Mouse (Mus musculus): ENCODE data around the gene Srcin1. TPM values are rescaled to one million over a fixed set of nuclear protein-coding genes. Genes with fewer than 3 reads are reported as not detected.

Gene Srcin1
- total RNA-seq, 2 experiments from 2014 or later = 271 to 286 TPM

DNA sequence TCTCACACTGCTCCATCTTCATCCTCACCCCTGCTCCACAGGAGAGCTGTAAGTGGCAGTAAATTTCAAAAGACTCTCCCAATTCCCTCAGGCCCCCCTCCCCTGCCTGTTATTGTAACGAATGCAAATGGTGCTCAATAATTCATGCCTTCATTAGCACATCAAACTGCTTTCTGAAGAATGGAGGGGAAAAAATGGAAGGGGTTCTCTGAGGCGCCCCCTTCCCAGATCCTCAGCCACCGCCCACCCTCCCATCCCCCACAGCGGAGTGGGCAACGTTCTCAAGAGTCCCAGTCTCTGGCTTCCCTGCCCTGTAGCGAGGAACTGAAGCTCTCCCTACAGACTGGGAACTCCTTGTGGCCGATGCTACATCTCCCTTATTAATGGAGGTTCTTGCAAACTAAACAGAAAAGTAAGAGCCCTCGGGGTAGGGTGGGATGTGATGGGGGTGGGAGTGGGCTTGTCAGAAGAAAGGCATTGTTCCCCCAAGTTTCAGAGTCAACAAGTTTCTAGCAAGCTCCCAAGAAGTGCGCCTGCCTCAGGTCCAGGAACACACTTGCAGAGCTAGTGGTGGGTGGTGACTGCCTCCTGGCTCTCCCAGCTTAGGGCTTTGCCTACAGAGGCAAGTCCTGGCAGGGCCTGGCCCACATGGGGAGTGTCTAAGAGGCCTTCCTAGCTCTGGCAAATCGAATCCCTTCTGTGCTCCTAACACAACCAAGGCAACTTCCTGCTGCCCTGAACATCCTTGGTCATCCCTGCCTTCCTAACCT lies 3.3 kb upstream of the Srcin1 start:
- no peak for DNase-seq (ENCODE audit: low spot score in 2 of 2)

DNA sequence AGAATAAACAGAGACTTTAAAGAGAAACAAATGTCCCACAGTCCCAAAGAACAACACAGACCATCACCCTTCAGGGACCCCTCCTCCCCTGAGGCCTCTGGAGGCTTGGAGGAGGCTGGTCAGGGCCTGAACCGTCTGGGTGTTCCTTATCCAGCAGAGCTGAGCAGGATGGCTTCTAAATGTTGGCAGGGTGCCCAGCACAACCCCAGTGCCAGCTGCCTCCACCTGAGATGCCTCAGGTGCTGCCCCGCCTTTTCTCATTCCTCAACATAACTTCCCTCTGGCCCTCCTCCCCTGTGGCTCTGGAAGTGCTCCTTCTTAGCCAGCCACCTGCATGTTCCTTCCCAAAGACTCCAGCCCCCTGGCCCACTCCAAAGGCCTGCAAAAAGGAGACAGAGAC lies 2.3 kb upstream of the Srcin1 start:
- DNase-seq (ENCODE audit: low spot score in 2 of 2) = no peak

DNA sequence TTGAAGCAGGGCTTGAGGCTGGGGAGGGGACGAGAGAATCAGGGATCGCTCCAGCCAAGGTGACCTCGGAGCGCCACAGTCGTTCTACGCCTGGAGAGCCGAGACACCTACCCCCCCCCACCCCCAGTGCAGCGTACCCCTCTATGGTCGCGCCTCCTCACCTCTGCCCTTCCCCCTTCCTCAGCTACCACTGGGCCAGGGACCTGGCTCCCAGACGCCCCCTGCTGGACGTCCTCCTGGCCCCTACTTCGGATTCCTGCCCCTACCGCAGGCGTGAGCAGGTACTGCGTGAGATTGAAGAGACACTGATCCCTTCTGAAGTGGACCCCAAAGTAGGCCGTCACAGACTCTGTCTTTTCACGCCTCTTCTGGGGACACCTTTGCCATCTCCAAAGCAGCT lies 348 bp downstream of the Srcin1 start:
- peak; percentile 84 to 90 for DNase-seq (ENCODE audit: low spot score in 2 of 2)

DNA sequence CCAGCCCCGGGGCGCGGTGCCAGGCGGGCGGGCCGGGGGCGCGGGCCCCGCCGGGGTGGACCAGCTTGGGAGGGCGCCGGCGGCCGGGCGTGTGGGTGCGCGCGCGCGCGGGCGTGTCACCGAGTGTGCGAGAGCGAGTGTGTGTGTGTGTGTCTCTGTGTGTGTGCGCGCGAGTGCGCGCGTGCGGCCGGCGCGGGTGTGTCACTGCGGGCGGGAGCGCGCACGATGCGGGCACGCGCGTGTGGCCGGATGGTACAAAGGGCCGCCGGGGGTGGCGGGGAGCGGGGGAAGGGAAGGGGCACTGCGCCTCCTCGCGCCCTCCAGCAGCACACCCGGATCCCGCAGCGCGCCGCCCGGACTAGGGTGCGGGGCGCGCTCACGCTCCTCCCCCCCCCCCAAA lies 911 bp downstream of the Srcin1 start:
- peak; percentile 77 to 85 for DNase-seq (ENCODE audit: low spot score in 2 of 2)

DNA sequence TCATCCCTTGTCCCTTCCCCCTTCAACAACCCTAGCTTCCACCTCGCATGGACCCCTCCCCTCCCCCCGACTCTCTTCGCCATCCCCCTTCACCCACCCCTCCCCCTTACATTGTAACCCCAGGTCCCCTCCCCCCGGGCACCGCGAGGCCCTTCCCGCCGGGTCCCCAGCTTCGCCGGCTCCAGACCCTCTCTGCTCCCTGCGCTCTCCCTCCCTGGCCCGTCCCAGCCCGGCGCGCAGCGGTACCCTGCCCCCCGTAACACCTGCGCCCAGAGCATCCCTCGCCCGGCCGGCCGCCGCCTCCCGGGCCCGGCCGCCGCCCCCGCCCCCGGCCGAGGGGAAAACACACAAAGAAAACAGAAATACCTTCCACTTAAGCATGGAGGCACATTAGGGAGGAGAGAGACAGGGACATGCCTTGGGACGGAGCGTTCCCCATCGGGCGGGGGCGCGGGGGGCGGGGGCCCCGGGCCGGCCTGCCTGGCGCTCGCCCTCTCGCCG lies 1.4 kb downstream of the Srcin1 start:
- DNase-seq (ENCODE audit: low spot score in 2 of 2) = peak in 1 of 2 experiments; percentile 58

DNA sequence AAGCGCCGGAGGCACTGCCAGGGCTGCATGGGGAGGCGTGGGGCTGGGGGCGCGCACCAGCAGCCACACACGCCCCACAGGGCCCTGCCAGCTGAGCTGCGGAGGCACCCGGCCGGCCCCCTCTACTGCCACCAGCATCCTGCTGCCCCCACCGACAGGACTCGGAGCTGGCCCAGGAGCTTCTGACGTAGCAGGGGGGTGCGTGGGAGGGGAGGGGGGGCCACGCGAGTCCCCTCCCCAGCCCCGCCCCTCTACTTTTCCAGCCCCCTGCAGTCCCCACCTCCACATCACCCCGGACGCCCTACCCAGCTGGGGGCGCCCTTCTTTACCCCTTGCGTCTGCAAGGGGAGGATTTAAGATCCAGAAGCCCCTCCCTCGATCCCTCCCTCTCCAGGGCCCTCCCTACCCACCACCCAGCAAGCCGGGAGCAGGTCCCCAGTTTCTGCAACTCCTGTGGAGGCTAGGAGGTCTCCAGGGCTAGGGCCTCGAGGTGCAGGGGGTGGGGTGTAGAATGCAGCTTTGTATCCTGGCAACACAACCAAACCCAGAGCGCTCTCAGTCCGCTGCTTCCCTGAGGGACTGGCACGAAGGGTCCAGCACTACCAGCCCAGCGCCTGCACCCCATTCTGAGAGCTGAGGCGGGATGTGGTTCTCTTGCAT lies 2.0 kb downstream of the Srcin1 start:
- DNase-seq (ENCODE audit: low spot score in 2 of 2) = peak; percentile 71 to 84

DNA sequence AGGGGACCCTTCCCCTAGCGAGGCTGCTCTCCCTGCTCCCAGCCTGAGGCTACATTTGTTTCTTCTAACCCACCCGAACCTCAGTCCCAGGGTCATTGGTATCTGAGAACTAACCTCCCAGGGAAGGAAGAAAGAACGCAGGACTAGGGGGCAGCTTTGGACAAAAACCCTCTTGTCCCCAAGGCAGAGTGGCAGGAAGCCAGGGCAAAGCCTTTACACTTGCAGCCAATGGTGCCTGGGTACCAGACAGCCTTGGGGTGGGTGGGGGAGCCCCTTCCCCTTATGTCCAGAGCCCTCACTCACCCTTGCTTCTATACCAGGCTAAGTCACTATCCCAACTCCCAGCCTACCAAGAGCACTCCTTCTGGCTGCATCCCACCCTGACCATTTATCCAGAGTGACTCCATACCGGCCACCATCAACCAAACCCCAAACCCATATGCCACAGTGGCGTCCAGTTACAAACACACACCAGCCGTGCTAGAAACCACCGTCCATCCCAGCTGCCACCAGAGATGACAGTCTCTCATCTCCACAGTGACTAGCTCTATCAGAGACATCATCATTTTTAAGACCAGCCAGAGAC lies 3.0 kb downstream of the Srcin1 start:
- no peak for DNase-seq (ENCODE audit: low spot score in 2 of 2)

DNA sequence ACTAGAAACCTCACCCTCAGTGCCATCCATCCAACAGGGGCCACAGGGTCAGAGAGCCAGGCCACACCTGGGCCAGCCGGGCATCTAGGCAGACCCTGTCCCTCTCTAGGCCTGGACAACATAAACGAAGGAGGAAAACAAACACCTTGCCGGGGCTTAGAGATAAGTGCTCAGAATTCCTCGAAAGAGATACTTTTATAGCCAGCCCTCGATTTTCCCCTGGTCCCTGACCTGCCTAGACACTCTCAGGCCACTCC lies 4.0 kb downstream of the Srcin1 start:
- no peak for DNase-seq (ENCODE audit: low spot score in 2 of 2)

DNA sequence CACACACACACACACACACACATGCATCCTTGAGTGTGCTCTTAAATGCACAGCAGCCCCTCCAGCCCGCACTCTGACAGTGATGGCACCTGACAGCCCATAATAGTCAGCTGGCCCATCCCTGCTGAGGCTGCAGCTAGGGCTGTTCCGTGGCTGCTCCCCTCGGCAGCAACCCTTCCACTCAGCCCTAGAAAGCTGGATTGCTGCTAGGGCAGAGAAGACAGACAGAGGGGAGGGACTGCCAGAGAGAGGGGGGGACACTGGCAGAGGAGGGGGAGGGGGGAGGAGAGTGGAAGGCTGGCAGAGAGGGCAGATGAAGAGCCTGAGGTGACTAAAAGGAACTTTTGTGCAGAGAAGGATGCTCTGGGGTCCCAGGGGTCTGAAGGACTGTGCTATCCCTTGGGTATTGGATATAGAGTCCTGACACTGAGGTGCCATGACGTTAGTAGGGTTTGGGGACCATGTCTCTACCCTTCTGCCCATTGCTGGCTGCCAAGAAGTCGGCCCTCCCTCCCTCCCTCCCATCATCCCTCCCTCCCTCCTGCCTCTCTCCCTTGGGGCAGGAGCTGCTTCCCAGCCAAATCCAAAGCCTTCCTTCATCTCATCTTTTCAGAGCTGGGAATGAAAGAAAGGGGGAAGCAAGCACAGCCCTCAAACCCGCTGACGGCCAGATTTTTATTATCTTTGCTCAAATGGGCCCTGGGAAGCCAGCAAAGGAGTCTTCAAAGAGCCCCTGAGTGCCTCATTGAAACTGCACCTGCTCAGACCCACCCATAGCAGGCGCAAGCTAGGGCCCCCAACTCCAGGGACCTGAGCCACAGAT lies 4.5 kb downstream of the Srcin1 start:
- DNase-seq (ENCODE audit: low spot score in 2 of 2) = no peak

DNA sequence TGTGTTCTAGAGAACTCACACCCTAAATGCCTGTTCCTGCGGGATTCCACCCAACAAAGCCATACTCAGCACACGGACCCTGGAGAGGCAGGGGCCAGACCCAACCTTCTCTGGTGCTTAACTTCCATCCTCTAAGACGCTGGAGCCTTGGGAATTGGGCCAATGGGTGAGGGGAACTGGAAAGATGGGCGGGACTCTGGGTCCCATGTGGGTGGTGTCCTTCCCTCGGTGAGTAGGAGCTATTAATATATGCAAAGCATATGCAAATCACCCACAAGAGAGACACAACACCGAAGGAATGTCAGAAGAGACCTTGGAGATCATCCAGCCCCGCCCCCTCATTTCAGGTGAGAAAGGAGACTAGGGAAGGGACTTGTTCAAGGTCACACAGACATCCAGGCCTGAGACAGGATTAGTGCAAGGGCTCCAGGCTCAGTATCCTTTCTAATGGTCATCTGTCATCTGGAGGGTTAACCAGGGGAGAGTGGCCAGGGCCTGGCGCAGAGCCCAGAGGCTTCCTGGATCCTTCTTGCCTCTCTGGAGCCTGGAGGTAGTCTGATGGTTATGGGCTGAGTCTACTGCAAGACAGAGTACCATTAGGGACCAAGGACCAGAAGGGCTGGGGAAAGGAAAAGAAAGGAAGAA lies 5.4 kb downstream of the Srcin1 start:
- peak; percentile 53 to 71 for DNase-seq (ENCODE audit: low spot score in 2 of 2)

DNA sequence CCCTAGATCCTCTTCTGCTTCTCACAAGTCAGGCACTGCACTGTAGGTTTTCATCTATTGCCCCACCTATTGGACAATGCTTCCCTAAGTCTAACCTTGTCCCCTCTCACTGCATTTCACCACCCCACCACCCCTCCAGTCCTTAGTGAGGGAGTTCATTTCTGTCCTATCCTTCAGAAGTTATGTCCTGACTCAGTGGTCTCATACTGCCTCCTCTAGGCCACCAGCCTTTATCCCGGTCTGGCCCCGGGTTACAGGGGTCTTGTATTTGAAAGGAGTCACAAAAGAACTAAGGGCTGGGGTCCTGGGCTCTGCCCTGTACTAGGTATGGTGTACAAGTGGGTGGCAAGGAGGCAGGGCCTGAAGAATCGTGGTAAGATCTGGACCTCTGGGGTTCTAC lies 6.2 kb downstream of the Srcin1 start:
- DNase-seq (ENCODE audit: low spot score in 2 of 2) = no peak

DNA sequence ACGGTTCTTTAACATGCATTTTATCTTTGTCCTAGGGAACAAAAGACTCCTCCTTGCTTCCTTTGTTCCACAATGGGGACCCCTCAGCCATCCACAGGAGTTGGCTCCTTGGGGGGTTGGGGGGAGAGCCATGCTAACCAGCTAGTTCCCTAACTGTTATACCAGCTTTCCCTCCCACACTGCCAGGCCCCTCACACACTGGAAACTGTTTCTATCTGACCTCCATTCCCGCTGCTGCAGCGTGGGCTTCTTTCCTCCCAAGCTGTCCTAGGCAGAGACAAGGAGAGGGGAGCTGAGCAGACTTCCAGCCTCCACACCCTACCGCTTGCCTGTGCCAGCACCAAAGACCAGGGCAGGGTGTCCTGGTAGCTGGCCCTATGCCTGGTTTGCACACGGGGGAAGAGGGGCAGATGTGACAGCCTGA lies 6.7 kb downstream of the Srcin1 start:
- DNase-seq (ENCODE audit: low spot score in 2 of 2) = peak in 1 of 2 experiments; percentile 49

DNA sequence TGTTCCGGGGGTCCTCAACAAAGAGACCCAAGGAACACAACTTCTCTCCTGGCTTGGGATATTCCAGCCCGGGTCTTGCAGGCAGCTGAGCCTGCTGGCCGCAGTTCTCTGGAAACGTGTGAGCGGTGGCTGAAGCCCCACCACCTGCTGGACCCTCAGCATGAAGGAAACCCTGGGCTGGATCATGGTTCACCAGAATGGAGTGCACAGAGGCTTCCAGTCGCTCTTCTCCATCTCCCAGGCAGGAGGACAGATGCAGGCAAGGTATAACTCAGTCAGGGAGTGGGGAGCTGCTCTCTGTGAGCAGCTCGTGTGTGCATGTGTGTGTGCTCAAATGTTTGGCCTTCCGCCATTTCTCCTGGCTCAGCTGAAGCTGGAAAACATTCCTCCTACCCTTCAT lies 7.3 kb downstream of the Srcin1 start:
- DNase-seq (ENCODE audit: low spot score in 2 of 2) = peak; percentile 89 to 91

DNA sequence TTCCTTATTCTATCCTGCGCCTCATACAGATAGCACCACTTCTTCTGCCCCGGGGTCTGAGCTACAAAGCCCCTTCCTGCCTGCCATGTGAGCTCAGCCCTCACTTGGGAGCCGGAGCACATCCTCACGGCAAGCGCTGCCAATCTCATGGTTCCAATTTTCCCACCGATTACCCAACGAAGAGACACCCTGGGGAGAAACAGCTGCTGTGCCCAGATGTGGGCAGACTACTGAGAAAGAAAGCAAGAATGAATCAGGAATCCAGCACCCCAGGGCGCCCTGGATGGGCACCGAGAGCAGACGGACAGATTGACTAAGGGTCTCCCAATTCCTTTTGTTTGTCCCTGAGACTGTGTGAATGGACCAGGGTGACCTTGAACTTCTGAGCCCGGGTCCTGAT lies 8.5 kb downstream of the Srcin1 start:
- DNase-seq (ENCODE audit: low spot score in 2 of 2) = peak in 1 of 2 experiments; percentile 17

DNA sequence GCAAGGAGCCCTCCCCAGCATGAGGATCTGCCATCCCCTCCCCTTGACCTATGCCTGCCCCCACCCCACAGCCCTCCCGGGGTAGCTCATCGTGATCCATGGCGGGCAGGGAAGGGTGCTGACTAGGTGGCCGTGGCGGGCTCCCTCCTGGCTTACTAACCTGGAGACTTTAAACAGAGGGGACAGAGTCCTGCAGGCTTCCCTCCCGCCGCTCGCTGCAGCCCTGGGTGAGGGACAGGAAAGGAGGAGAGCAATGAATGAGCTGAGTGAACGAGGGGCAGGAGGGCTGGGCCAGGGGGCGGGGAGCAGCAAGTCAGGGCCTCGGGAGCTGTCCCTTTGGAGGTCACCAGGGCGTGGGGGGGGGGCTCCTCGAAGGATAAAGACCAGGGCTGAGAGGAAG lies 9.4 kb downstream of the Srcin1 start:
- DNase-seq (ENCODE audit: low spot score in 2 of 2) = peak in 1 of 2 experiments; percentile 5

DNA sequence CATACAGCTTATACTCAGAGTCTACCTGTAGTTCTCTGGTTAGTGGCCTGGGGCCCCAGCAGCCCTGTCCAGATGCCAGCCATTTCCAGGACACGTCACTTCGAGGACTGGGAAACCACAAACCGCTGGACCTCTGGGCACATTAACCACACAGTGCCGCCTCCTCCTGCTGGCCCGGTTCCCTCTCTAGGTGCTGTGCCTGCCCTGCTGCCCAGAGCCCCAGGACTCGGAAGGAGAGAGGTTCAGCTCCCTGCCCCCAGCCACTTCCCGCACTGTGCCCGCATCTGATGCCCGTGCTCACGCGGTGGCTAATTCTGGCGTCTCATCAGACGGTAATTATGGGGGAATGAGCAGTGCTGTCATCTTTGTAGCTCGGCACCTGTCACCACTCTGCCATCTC lies 12.3 kb downstream of the Srcin1 start:
- DNase-seq (ENCODE audit: low spot score in 2 of 2) = no peak

DNA sequence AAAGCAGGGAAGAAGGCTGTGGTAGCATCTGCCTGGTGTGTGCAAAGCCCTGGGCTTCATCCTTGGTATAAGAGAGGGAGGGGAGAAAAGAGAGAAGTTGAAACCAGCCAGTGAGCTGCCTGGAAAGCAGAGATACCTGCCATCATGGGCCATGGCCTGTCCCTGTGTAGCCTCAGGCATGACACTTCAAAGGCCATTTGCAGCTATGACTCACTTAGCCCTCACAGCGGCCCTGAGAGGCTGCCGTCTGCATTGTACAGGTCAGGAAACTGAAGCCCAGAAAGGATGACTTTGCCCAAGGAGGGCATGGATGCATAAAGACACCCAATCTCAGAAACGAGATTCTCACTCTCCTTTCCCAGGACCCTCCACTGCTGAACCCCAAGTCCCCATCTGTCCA lies 13.4 kb downstream of the Srcin1 start:
- DNase-seq (ENCODE audit: low spot score in 2 of 2) = no peak

DNA sequence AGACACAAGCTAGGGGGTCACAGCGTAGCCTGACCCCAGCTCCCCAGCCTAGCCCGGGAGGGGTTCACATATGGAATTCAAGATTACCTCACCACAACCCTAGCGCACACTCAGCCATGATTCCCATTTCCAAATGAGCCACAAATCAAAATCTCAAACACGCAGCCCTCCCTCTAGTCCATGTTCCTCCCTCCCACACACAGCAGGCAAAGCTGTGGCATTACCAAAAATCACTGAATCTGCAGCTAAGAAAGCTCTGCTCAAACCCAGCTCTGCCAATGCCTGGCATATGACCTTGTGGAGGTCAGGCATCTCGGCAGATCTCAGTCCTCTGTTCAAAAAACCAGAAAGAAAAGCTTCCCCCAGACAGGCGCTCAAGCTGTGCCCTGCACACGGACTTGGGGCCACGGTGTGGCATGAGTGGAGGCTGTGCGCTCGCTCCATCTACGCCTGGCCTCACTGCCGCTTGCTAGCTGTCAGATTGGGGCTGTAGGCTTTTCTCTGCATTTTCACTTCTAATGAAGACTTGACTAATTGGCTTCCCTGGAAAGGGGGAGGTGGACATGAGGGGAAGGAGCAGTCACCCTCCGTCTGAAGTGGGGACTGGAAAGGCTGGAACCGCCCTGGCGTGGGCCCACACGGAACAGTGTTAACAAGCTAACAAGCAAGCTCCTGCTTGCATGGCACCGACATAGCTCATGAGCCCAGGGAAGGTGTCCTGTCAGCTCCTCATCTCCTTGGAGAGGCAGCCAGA lies 15.6 kb downstream of the Srcin1 start:
- DNase-seq (ENCODE audit: low spot score in 2 of 2) = no peak

DNA sequence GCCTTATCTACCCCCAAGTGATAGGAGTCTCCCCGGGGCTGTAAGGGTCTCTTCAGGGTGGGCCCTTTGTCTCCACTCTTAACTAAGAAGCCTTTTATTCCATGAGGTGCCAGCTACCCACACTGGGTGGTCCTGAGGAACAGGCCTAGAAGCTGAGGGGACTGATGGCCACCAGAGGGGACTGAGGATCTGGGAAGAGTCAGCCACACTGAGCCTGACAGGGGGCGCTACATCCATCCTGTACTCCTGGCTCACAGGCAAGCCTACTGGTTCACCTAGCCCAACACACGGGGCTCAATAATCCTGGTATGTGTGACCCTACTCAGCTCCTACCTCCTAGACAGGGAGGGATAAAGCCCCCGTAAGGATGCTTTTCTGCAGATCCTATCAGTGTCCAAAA lies 16.4 kb downstream of the Srcin1 start:
- DNase-seq (ENCODE audit: low spot score in 2 of 2) = no peak

DNA sequence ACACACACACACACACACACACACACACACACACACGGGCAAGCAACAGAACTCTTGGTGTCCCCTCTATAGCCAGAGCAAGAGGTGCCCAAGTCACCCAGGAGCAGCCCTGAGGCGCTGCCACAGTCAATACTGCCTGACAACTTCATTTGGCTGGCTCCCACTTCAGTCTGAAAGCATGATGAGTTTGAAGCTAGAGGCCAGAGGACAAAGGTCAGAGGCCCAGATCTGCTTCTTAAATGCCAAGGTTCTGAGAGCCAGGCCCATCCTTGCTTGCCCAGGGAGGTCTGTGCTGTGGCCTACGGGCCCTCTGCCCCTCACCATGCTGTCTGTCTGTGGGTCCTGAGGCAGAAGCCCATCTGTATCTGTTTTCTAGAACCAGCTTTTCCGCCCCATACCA lies 18.1 kb downstream of the Srcin1 start:
- no peak for DNase-seq (ENCODE audit: low spot score in 2 of 2)
